Mouse (Mus musculus) lung, postnatal 10 days (tissue): ENCODE measurements around the gene Cep41.

Experiments used
- DNase-seq: peaks from one replicate; pipeline ENCODE4 v3.0.0; 2021

The Cep41 gene

DNA sequence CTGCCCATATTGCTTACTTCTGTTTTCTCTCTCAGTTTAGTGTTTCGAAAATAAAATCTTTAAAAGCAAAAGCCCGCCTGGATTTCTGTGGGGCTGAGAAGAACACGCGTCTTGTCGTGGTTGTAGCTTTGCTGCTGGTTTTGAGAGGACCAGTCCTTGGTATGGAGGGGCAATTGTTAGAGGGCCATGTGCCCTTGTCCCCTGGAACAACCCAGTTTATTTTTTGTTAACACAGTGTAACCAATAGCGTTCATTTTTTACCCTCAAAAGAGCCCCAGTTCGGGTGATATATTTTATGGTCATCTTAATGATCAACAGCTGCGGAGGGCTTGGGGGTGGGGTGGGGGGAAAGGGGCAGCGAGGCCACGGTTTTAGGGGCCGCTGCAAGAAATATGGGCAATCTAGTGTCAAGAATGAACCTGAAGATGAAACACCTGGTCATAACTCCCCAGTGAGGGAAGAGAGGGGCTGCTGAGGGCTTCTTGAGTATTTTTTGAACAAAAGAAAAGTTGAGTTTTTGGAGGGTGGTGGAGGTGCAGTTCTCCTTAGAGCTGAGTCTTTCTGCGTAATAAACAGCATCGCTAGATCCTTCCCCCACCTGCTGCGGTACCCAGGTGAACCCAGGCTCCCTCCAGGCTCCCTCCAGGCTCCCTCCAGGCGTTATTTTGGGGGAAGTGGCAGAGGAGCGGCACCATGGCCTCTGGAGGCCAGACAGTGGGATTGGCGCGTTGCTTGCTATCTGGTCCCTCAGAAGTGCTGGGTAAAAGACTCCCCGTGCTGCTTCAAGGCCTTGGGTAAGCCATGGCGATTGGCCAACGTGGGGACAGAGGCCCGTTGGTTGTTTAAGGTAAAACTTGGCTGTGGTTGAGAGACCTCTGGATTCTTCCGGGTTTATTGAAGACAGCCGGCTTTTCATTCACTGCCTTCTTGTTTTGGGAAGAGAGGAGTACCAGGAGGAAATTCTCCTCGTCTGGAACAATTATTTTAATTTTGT is 17.1 kb upstream of the Cep41 start:
- DNase-seq = no peak

DNA sequence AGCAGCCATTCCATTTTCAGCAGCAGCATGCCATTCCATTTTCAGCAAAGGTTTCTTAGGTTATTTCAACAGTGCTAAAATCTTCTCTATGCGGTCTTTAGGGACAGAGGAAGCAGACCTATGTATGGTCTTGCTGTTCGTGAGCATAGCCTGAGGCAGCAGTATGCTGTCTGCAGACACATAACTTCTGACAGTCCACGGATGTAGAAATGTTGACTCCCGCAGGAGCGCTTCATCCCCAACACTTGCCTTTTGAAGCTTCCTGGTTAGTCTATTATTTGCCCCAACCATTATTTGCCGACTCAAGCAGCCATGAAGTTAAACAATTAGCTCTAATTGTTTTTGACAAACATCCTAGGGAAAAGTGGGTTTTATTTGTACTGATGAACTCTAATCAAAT is 15.6 kb upstream of the Cep41 start:
- no peak for DNase-seq

DNA sequence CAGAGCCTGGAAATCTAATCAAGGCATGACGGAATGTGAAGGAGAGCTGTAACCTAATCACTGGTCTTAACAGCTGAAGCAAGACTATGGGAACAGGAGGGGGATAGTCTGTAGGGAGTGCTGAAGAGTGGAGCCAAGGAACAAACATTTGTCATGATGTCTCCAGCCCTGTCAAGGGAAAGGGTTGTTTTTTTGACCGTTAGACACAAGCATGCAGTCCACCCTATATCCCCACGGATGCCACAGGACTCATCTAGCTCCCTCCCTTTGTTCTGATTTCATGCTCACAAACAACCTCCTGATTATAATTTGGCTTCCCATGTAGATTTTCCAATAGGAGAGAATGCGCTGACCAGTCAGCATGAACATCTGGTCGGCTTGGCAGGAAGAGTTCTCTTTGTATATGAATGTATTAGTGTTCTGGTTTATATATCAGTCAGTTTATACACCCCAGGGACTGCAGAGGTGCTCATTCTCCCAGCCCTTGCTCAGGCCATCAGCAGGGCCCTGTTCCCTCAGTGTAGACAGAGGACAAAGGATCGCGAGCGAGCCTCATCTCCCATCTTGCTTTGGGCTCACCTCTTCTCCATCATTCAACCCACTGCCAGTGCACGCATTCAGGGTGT is 10.5 kb upstream of the Cep41 start:
- no peak for DNase-seq

DNA sequence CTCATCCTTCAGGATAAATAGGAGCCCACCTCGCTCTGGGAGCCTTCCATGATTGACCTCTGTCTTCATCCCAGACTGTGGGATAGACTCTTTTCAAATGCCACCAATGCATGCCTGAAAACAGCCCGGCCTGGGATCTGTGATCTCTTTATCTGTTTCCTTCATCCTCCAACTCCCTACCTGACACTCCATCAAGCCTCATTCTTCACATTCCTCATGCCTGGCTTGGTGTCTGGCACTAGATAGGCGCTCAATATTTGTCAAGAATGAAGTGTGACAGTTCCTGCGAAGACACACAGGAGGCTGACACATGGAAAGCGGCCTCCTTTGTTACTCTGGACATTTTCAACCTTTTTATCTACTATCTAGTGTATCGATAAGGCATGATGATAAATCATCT is 9.9 kb upstream of the Cep41 start:
- DNase-seq = no peak

DNA sequence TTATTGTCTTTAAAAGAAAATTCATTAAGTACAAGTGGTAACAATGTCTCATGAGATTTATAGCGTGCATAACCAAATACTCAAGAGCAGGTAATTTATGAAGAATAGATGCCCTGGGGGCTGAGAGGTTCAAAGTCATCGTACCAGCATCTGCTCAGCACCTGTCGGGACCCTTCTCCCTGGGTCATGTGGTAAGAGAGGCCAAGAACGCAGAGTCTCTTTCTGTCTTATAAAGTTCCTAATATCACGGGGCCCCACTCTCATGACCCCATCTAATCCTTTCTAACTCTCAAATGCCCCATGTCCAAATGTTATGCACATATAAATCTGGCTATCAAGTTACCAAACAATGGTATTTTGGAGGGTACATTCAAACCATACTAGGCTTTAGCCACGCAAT is 9.3 kb upstream of the Cep41 start:
- no peak for DNase-seq

DNA sequence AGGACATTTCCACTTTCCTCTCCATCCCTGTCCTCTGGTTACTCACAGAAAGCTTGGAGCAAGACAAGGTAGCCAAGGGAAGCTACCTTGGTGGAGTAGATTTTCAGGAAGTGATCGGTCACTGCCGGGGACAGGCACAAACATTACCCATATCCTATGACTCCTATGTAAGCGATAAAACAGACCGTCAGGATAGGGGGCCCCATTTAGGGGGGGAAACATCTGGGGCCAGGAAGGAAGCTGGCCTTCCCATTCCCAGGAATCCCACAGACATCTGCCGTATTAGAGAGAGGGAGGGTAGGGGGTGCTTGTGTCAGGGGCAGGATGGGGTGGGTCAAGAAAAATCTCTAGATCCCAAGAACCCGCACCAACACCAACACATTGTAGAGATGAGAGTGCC is 6.6 kb upstream of the Cep41 start:
- no peak for DNase-seq

DNA sequence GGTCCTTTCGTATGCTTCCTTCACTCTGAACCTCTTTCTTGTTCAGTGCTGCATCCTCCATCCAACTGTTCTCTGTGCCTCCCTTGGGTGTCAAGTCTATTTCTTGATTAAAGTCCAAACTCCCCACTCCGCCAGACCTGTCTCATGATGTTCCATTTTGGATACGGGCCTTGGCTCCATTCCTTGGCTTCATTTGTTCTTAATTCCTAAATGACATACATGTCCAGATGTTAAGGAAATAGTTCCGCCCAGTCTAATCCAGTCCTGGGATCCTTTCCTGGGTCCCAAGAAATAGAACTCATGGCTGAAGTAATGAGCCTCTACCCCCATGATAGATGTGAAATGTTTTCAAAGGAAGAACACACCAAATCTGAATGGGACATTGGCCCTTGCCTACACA is 4.5 kb upstream of the Cep41 start:
- no peak for DNase-seq

DNA sequence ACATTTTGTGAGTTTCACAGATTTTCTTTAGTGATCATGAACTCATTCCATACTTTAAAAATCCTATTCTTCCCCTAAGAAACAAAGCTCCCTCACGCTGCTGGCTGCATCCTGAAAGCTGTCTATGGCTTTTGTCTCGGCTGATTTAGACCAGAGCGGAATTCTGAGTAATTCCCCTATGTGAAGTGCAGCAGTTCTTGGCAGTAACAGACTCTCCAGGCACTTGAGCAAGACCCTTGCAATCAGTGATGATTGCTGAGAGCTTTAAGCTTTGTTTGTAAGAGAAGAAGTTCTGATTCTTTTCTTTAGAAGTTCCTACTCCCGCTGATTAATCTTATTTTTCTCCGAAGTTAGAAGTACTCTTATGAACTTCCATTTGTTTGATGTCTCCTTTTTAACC is 3.9 kb upstream of the Cep41 start:
- no peak for DNase-seq

DNA sequence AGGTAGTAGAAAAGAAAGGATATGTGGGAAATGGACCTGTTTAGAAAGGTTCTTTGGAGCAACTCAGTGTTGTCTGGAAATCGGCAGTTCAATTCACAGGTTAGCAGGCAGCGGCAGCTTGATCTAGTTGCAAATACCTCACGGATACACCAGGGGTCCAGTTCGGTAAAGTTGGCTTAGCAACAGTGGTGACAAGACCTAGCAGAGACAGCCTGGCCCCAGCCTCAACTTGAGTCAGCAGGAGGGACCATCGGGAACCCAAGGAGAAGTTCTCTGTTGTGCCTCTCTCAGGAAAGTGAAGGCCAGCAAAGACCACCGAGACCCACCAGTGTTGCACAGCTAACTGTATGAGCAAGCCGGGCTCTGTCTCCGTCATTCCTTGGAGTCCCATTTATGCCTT is 1.6 kb upstream of the Cep41 start:
- DNase-seq = no peak

DNA sequence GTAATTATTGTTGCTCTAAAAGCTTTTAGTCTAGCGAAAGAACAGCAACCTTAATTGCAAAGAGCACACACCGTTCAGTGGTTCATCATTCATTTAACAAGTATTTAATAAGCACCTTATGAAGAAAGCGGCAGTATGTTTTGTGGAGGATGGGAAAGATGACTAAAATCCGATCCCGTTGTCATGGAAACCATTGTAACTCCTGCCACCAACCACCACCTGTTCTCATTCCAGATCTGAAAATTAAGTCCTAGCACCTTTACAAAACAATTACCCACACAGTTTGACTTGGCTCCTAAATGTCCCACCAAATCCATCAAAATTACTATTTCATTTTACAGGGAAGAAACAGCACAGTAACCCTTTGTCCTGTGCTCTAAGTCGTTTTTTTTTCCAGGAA is 660 bp upstream of the Cep41 start:
- DNase-seq = no peak

DNA sequence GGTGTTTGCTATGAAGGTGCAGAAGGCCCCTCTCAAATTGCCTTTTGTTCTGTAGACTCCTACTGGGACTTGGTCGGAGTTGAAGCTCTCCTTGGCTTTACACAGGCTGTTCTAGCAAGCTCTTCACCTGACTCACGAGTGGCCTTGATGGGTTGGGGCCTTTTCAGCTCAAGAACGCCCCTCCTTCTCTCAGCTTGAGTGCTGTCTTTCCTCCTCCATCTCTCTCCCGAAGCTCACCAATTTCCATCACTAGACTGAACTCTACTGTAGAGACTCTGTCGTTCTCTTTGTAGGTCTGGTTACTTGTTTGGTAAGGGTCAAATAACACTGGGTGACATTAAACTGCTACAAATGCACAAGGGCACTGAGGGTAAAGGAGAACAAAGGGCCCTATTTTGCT is 723 bp downstream of the Cep41 start:
- no peak for DNase-seq

DNA sequence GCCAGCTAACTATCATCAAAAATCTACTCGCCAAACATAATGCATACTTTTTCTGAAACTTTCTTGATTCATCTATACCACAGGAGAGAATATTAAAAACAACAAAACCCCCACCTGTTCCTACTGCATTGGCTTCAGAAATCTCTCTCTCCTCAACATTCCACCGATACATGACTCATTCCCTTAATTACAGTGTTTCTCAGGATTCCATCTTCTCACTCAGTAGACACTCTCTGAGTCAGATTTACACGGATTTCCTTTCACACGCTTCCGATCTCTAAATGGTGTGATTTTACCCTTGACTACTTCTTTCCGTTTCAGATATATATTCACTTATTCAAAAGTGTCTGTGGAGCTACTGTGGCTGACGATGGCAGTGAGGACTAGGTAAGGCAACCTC is 6.4 kb downstream of the Cep41 start:
- DNase-seq = no peak

DNA sequence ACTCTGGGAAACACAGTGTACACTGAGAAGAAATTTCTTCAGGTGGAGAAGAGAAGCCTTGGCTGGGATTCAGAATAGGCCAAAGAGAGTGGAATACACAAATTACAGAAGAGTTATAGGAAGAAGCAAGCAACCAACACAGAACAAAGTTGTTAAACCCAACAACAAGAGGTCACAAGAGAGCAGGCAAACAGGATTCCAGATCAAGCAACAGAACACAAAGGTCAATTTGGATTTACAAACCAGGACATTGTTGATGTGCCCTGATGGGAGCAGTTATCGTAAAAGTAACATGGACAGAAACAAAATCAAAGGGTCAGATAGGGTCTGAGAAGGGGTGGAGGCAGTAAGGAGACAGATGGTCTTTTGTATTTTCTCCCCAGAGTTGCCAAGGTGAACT is 9.0 kb downstream of the Cep41 start:
- no peak for DNase-seq

DNA sequence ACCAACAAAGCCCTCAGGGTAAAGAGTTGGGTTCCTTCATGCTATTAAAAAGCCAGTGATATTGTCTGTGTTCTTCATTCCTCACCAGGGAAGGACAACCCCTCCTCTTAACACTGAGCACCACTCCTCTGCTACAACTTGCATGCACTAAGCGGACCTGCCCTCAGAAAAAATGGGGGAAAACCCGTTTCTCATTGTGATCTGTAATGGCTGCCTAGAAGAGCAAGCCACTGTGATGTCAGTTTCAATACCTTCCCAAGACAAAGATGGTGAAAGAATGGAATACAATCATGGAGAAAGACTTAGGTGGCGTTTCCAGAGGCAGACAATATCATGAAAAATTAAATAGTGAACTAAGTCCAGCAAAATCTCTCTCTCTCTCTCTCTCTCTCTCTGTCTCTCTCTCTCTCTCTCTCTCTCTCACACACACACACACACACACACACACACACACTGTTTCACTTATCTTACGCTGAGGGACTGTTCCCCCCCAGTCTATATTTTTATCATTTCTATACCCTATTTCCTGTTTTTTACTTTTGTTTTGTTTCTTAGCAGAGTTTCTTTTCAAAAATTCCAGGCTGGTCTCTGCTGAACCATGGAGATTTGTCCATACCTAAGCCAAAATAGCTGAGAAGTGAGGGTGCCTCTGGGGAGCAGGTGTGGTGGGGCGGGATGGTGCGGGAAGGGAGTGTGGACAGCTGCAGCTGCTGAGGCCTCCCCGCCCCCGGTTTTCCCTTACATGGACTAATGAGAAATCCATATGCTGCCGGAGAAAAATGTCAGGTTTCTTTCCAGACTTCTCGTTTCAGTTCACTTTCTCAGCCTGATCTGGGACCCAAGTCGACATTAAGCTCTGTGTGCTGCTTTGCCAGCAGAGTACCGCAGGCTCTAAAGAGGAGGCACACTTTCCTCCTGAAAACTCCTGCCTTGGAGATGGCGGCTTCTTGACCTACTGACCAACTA is 11.3 kb downstream of the Cep41 start:
- DNase-seq = no peak

DNA sequence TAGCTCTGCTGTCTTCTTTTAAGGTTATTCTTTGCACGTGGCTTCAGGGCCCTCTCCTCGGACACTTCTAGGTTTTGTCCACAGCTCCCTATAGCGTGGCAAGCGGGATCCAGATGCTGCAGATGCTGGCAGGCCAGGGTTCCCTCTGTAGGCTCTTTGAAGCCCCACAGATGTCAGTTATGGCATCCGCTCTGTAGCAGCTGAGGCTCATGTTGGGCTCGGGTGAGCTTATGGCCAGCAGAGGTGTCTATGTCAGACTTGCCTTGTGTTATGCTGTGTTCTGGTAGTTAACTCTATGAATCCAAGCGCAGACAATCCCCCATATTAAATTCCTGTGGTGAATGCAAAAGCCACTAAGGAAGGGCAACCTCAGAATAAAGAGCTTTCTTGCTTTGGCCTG is 13.1 kb downstream of the Cep41 start:
- no peak for DNase-seq

DNA sequence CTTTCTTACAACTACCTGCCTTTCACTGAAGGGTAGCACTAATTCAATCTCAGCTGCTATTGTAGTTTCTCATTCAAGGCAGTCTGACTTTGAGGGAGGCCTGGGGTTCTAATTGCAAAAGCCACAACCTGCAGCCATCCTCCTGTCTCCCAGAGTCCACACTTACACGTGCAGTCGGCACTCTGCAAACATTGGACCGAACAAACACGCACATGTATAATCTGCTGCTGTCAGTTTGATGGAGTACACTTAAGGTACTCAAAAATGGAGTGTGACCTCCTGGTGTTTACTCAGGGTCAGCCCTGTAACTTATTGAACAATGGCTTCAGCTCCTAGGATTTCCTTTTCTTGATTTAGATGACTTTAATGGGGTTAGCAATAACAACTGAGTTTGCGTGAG is 14.0 kb downstream of the Cep41 start:
- DNase-seq = no peak

DNA sequence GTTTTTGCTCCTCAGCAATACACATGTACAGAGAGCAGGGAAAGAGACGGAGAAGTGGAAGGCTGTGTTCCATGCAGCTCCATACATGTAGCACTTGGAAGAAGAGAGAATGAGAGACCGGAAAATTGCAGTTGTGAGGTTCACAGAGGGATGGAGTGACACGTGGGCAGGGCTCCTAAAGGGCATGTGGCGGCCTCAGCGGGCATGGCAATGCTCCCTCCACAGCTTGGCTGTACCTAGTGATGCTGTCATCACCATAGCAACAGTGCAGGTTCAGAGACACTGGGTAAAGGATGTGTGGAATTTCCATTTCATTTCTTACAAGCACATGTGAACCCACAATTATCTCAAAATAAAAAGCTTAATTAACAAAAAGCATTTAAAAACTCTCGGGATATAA is 15.1 kb downstream of the Cep41 start:
- no peak for DNase-seq

DNA sequence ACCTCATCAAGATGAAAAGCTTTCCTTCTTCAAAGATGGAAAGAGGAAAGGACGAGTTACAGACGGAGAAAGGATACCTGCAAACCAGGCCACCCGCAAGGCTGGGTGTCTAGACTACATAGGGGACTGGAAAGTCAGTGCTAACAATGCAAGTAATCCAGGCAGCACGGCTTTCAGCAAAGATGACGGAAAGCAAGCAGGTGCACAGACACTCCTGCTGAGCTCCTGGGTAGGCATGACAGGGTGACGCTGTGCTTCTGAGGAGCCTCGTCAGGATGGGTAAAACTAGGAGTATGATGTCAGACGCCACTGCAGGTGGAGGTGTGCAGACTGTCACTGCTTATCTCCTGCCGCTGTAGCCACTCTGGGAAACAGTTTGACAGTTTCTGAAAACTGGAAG is 16.0 kb downstream of the Cep41 start:
- no peak for DNase-seq

DNA sequence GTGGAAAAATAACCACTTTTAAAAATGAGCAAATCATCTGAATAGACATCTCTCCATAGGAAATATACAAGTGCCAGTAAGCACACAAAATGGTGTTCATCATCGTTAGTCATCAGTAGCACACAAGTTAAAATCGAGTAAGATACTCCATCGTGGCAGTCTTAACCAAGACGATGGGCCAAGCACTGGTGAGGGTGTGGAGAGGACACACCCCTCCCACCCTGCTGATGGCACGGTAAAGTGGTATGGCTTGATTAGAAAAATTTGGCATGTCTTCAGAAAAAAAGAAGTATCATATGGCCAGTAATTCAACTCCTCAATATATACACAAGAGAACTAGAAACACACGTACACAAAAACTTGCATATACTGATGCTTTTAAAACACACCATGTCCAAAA is 17.0 kb downstream of the Cep41 start:
- no peak for DNase-seq

DNA sequence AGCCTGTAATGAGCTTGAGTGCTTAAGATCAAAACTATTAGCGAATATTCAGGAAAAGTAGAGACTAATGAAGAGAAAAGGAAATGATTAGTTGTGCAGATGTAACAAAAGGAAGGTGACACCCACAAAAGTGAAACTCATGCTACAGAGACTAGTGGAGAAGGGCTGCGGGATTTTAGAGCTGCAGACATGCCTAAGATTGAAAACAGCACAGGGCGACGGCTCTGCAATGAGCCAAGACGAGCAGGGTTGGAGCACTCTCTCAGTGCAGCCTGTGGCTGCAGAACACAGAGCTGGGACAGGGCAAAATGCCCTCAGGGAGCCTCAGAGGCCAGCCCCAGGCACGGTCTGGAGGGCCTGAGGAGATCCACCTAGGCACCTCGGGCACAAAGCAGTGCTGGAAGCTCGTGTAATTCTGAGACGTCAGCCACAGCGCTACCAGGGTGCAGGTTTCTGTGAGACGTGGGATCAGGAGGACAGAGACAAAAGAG is 18.2 kb downstream of the Cep41 start:
- DNase-seq = peak; percentile 34

DNA sequence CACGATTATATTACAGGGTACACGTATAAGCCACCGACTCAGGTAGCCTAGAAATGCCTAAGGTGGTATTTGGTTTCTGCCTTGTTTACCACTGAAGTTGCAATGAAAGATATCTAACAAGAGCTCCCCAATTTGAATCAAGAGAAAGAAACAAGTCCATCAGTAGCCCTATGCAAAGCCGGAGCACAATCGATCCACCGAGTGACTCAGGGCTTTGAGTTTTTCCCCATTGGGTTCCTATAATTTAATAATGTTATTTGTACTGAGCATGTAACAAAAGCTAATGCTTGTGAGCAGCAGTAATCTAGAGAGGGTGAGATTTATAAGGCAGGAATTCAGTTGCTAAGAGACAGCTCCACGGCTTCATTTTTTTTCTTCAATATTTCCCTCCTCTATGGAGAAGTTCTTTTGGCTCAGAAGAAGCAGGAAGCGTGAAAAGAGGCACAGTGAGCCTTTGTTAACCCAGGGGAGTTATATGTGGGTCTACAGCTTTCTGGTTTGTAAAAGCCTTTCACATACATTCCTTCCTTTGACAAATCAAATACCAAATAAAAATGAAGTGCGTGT is 18.8 kb downstream of the Cep41 start:
- DNase-seq = no peak

DNA sequence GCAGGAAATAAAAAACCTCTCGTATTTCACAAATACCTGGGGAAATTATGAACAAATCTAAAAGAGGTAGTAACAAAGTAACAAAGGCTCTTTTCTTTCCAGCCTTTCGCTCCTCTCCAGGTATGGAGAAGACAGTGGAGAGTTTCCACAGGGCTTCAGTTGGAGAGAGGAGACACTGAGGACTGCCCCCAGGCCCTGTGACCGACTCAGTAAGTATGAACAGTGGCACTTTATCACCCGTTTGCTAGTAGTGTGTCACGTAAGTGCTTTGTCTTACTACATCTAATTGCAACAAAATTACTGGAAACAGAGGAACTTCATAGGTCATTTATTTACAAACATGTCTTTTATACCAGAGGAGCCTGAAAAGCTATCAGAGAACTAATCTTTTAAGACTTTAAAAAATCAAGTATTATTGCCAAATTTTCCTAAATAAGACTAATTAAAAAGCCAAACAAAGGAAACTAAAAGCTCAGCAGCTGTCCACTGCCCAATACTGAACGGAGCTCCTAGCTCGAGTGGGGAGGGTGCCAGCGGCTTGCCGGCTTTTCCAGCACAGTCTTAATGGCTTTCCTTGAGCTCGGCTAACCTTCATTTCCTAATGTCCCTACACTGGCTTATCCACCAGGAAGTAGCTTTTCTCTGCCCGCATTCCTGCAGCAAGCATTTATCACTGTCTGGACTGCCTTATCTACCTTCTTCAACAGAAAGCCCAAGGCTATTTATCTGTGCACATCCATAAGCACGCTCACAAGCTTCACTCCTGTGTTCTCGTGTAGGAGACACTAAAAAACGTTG is 19.6 kb downstream of the Cep41 start:
- DNase-seq = peak; percentile 57
